Mouse (Mus musculus) adrenal gland, postnatal 14 days (tissue): ENCODE measurements around the gene Rrp36. TPM values are rescaled to one million over a fixed set of nuclear protein-coding genes. Genes with fewer than 3 reads are reported as not detected.

ENCODE experiments used
- DNase-seq: peaks from one replicate; pipeline ENCODE4 v3.0.0; 2021; ENCODE audit warnings: mixed read lengths
- total RNA-seq: library from RNA; stranded (reverse); gene quantifications from 2 replicates; pipeline ENCODE4 v1.2.3, GENCODE M21; 2021

The Rrp36 gene
- total RNA-seq, 1 experiment from 2014 or later, result 23.7 TPM

GRCm38 (mm10) chr17:46617799-46618198 lies 56.4 kb downstream of the Rrp36 start:
- DNase-seq, result no peak

Other genes with a start within 250 kb of the Rrp36 start
- 1.1 and 1.2 TPM in 2 replicates for gene Crip3, start 245.4 kb downstream of the Rrp36 start, total RNA-seq
- gene Slc22a7, start 235.9 kb downstream of the Rrp36 start, total RNA-seq, result 0.49 and 14.3 TPM in 2 replicates
- gene Ttbk1, start 186.7 kb downstream of the Rrp36 start, total RNA-seq, result 0.78 and 1.4 TPM in 2 replicates
- gene Dnph1, start 177.6 kb downstream of the Rrp36 start, total RNA-seq, result 5.3 and 7.8 TPM in 2 replicates
- 17.1 and 20.7 TPM in 2 replicates for gene Cul9, start 128.0 kb downstream of the Rrp36 start, total RNA-seq
- 38.4 and 39.2 TPM in 2 replicates for gene Srf, start 118.2 kb downstream of the Rrp36 start, total RNA-seq
- gene Ptk7, start 44.8 kb downstream of the Rrp36 start, total RNA-seq, result 13.8 and 16.0 TPM in 2 replicates
- 32.3 and 34.7 TPM in 2 replicates for gene Klc4, start 28.3 kb downstream of the Rrp36 start, total RNA-seq
- 127 and 134 TPM in 2 replicates for gene Mrpl2, start 28.1 kb downstream of the Rrp36 start, total RNA-seq
- 45.5 and 52.3 TPM in 2 replicates for gene Cul7, start 24.0 kb downstream of the Rrp36 start, total RNA-seq
- 80.5 and 90.2 TPM in 2 replicates for gene Mea1, start 4.4 kb upstream of the Rrp36 start, total RNA-seq
- gene Klhdc3, start 6.6 kb upstream of the Rrp36 start, total RNA-seq, result 80.0 and 83.6 TPM in 2 replicates
- gene Ppp2r5d, start 30.8 kb upstream of the Rrp36 start, total RNA-seq, result 47.1 and 49.0 TPM in 2 replicates
- gene Pex6, start 37.1 kb upstream of the Rrp36 start, total RNA-seq, result 70.2 and 72.3 TPM in 2 replicates
- gene Gnmt, start 54.8 kb upstream of the Rrp36 start, total RNA-seq, result 6.9 and 124 TPM in 2 replicates
- gene Cnpy3, start 77.9 kb upstream of the Rrp36 start, total RNA-seq, result 41.0 and 43.1 TPM in 2 replicates
- gene Ptcra, start 89.4 kb upstream of the Rrp36 start, total RNA-seq, result 0.33 TPM in 1 of 2 replicates, not detected in the other
- 62.9 and 66.5 TPM in 2 replicates for gene 2310039H08Rik, start 98.3 kb upstream of the Rrp36 start, total RNA-seq
- gene Rpl7l1, start 108.3 kb upstream of the Rrp36 start, total RNA-seq, result 92.0 and 97.4 TPM in 2 replicates
- 19.4 and 20.1 TPM in 2 replicates for gene Bicral, start 184.1 kb upstream of the Rrp36 start, total RNA-seq
- gene Tbcc, start 216.3 kb upstream of the Rrp36 start, total RNA-seq, result 20.6 and 20.7 TPM in 2 replicates
- not detected in 2 replicates for gene Prph2, start 236.1 kb upstream of the Rrp36 start, total RNA-seq